Mouse (Mus musculus): ENCODE data around the gene Adamts3.

GRCm38 (mm10) chr5:89911508-89911907, 28.4 kb upstream of the Adamts3 start:
- TF ChIP-seq CTCF (IDR thresholded peaks at IDR 0.05; ENCODE audit: low read depth) (no peak), EP300 (IDR thresholded peaks at IDR 0.05; ENCODE audit: low read depth) (no peak)
